Mouse (Mus musculus): Measurements from ENCODE around the gene Gm45799. TPM values are rescaled to one million over a fixed set of nuclear protein-coding genes. Genes with fewer than 3 reads are reported as not detected.
A peak's percentile ranks its signal among the peaks of the same experiment; 100 is the strongest.

The Gm45799 gene
- polyA plus RNA-seq, 1 experiment from 2014 or later: 2.5 TPM

DNA sequence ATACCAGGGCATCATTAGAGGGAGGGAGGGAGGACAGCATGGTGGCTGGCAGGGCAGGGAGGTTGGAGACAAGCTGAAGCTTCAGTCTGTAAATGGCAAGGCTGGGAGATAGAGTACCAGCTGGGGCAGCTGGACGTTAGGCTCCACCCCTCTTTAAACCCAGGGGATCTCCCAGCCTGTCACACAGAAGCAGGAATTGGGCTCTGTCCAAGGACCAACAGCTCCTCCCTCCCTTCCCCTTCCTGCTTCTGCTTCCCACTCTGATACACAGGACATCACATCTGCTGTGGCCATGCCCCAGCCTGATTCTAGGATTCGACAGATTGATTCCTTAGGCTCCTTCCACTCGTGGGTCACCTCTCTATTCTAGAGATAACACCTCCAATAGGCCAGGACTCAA, 11.7 kb upstream of the Gm45799 start:
- no peak overlapping the region for H3K9ac ChIP-seq
- peaks cover 37% of the 10 kb centered on the region for H3K4me1 ChIP-seq
- WGBS: 35% methylated on average over 3 of the region's 3 CpGs
- ATAC-seq (ENCODE audit: low FRiP score): peak; percentile 12; the same call in 1 of the 2 replicates
- H3K4me3 ChIP-seq (replicated peaks): no peak overlapping the region
- H3K36me3 ChIP-seq (replicated peaks): peaks cover 20% of the 10 kb centered on the region
- no peak overlapping the region for H3K4me2 ChIP-seq
- peak overlapping the region; percentile 2; the same call in 1 of the 2 replicates for H3K27ac ChIP-seq
- H3K27me3 ChIP-seq: no peaks in the 10 kb centered on the region
- H3K9me3 ChIP-seq: no peaks in the 10 kb centered on the region

DNA sequence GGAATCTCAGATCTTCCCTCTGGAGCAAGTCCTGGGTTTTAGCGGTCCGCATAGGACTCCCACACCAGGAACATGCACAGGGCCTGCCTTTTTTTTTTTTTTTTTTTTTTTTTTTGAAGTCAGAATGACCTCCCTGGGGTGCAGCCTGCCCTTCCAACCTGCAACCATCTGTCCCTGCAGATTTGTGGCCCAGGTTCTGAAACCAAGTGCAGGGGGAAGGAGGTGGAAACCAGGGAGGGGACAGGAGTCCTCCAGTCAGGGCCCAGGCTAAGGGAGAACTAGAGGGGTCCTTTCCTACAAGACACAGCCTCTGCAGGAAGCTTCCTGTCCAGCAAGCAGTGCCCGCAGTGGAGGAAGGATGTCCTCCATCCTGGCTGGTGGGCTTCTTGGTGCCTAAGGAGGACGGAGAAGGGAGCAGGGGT, 7.8 kb upstream of the Gm45799 start:
- 18% methylated on average over 4 of the region's 4 CpGs for WGBS
- Histone ChIP-seq H3K36me3 (replicated peaks) (peaks cover 20% of the 10 kb centered on the region), H3K4me3 (replicated peaks) (peak overlapping the region; percentile 79), H3K27me3 (no peaks in the 10 kb centered on the region), H3K9ac (peak overlapping the region; percentile 81), H3K27ac (0 out of 2 replicates have a peak overlapping the region, but pooled peaks have one; percentile 25), H3K9me3 (no peaks in the 10 kb centered on the region), H3K4me2 (peak overlapping the region; percentile 61), H3K4me1 (peaks cover 57% of the 10 kb centered on the region)
- ATAC-seq (ENCODE audit: low FRiP score): no peak

DNA sequence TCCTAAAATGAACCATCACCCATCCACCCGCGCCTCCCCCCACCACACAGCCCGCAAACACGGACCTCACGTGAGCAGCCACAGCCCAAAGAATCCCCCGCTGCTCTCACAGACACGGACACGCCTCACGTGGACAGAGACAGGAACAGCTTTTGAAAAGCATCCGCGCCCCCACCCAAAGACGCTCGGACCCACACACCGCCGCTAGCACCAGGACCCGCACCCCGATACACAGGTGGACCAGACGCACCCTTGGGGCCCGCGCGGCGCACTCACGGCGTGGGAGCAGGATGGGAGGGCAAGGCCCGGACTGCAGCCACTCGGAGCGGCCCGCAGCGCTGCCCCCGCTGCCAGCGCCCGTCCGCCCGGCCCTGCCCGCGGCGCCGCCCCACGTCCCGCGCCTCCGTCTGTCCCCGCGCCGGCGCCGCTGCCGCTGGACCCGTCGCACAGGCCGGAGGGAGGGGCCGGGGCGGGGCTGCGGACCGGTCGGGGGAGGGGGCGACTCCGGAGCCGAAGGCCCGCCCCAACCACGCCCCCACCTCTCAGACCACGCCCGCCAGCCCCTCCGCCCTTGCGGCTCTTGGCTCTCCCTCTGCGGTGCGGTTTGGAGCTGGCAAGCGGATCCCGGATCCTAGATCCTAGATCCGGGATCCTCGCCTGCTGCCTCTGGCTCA, 7.1 kb upstream of the Gm45799 start, which contains the start of gene Trim3:
Gene Trim3, minus strand, starts transcription at position 445 of the 674 bp plus-strand sequence.
- Histone ChIP-seq H3K27me3 (no peaks in the 10 kb centered on the region), H3K9ac (peak within 1 kb of the TSS; percentile 81), H3K4me1 (peaks cover 55% of the 10 kb centered on the region), H3K4me2 (peak within 1 kb of the TSS; percentile 61), H3K9me3 (no peaks in the 10 kb centered on the region), H3K36me3 (replicated peaks) (peaks cover 27% of the 10 kb centered on the region), H3K27ac (peak within 1 kb of the TSS; percentile 75), H3K4me3 (replicated peaks) (peak within 1 kb of the TSS; percentile 79)
- peak; percentile 92 for ATAC-seq (ENCODE audit: low FRiP score)
- WGBS: under 1% methylated on average over 48 of the region's 71 CpGs

DNA sequence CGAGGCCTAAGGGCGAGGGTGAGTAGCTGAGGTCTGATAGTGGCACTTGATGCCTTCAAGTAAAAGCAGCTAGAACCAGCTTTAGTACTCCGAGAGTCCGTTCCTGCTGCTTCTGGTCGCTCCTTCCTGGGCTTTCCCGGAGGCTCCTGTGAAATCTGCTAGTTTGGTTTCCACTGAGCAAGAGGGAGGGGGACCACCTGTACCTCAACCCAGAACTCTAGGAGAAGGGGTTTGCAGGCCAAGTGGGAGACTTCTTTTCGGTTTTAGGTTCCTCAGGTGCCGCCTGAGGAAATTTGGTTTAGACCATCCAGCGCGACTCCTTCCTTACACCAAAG, 6.6 kb upstream of the Gm45799 start:
- H3K27ac ChIP-seq: peak overlapping the region; percentile 75; the same call in 1 of the 2 replicates
- no peak for ATAC-seq (ENCODE audit: low FRiP score)

DNA sequence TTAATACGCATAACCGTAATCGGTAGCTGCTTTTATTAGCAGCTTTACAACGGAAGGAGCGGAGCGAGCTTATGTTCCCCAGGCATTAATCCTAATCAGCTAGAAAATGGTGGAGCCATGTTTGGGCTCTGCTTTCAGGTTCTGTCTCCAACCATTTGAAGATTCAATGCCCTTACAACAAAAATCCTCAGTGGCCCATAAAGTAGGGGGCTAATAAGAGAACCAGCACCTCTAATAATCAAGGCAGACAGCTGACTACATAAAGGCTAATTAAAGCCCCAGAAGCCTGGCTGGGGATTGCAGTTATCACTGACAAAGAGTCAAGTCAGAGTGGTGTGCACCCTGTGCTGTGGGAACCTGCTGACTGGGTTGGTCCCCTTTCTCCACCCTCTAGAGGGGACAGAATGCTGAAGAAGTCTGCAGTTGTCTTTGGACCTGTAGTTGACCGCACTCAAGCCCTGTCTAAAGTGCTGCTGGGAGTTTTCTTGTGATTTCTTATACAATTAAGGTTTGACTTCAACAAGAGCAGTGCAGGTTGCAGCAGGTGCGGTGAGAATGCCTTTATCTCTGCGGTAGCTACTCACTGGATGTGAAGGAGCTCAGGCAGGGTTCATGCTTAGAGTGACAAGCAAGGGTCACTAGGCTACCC, 6.0 kb upstream of the Gm45799 start:
- peak overlapping the region; percentile 79 for H3K4me3 ChIP-seq (replicated peaks)
- H3K27me3 ChIP-seq: no peaks in the 10 kb centered on the region
- no peak for ATAC-seq (ENCODE audit: low FRiP score)
- WGBS: 45% methylated on average over 9 of the region's 9 CpGs
- H3K36me3 ChIP-seq (replicated peaks): peaks cover 27% of the 10 kb centered on the region
- peaks cover 48% of the 10 kb centered on the region for H3K4me1 ChIP-seq
- H3K4me2 ChIP-seq: peak overlapping the region; percentile 61
- no peaks in the 10 kb centered on the region for H3K9me3 ChIP-seq
- H3K9ac ChIP-seq: peak overlapping the region; percentile 81; the same call in 1 of the 2 replicates
- H3K27ac ChIP-seq: 0 out of 2 replicates have a peak overlapping the region, but pooled peaks have one; percentile 25

More for the DNA sequence above, 6.6 kb upstream of the Gm45799 start:
- peaks cover 27% of the 10 kb centered on the region for H3K36me3 ChIP-seq (replicated peaks)
- no peaks in the 10 kb centered on the region for H3K27me3 ChIP-seq
- H3K4me3 ChIP-seq (replicated peaks): peak overlapping the region; percentile 79
- WGBS: 8% methylated on average over 10 of the region's 10 CpGs
- H3K4me2 ChIP-seq: peak overlapping the region; percentile 61
- H3K4me1 ChIP-seq: peaks cover 50% of the 10 kb centered on the region
- no peaks in the 10 kb centered on the region for H3K9me3 ChIP-seq
- peak overlapping the region; percentile 81 for H3K9ac ChIP-seq

DNA sequence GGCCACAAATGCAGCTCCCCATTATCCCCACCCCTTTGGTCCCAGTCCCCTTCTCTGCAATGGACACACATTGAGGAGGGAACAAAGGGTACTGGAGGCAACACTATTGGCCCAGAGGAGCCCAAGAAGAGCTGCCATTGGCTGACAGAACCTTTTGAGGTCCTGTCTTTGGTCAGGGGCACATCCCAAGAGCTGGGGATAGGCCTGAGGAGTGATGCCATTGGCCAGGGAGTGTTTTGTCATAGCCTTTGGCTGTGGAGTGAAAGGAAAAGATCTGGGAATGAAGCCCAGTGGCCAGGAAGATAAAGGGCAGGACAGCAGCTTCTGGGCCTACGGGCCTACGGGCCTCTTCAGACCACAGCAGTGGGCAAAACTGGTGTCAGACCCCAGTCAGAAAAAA, 4.6 kb upstream of the Gm45799 start:
- Histone ChIP-seq H3K4me1 (peaks cover 47% of the 10 kb centered on the region), H3K27me3 (no peaks in the 10 kb centered on the region), H3K9me3 (no peaks in the 10 kb centered on the region), H3K4me2 (no peak overlapping the region), H3K9ac (no peak overlapping the region), H3K36me3 (replicated peaks) (peaks cover 27% of the 10 kb centered on the region), H3K4me3 (replicated peaks) (no peak overlapping the region), H3K27ac (no peak overlapping the region)
- WGBS: 100% methylated on average over 2 of the region's 2 CpGs
- no peak for ATAC-seq (ENCODE audit: low FRiP score)

DNA sequence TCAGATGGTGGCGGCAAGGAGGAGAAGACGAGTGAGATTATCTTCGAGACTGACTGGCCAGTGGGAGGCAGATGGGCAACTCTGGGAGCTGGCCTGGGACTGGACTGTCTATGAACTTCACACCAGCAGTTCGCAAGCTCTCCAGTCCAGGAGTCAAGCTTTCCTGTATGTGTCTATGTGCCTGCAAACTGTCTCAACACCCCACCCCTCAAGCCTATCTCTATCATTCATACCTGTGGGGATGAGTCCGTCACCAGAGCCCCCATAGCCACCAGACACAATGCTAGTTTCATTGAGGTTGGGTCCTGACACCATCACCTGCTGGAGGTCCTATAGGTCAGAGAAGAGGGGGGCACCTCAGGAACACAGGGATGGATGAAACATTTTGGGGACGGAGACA, 1.6 kb upstream of the Gm45799 start:
- Histone ChIP-seq H3K4me2 (no peak overlapping the region), H3K27me3 (no peaks in the 10 kb centered on the region), H3K9ac (no peak overlapping the region), H3K36me3 (replicated peaks) (peaks cover 34% of the 10 kb centered on the region), H3K4me1 (peaks cover 40% of the 10 kb centered on the region), H3K4me3 (replicated peaks) (no peak overlapping the region), H3K9me3 (no peaks in the 10 kb centered on the region), H3K27ac (no peak overlapping the region)
- ATAC-seq (ENCODE audit: low FRiP score): no peak
- 89% methylated on average over 6 of the region's 6 CpGs for WGBS

DNA sequence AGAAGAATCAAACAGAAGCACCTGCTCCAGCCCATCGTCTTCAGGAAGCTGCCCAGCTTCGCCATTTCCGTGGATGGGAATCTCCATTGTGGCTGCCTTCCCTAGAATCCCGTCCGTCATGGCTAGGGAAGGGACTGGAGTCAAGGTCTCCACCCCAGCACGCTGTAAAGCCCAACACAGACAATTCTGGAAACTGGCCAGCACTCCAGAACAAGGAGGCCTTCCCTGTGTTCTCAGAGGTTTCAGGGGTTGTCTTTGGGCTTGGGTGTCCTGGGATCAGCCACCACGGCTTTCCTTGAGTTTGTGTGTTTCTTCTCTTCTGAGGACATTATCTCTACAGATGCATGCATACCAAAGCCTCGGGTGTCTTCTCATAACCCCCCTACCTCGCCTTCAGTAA, 1.0 kb upstream of the Gm45799 start:
- H3K27me3 ChIP-seq: no peaks in the 10 kb centered on the region
- peak overlapping the region; percentile 71 for H3K4me3 ChIP-seq (replicated peaks)
- ATAC-seq (ENCODE audit: low FRiP score): no peak
- H3K9me3 ChIP-seq: no peaks in the 10 kb centered on the region
- WGBS: 75% methylated on average over 9 of the region's 9 CpGs
- H3K27ac ChIP-seq: no peak overlapping the region
- H3K36me3 ChIP-seq (replicated peaks): peaks cover 35% of the 10 kb centered on the region
- peak overlapping the region; percentile 74 for H3K9ac ChIP-seq
- H3K4me2 ChIP-seq: peak overlapping the region; percentile 77
- H3K4me1 ChIP-seq: peaks cover 35% of the 10 kb centered on the region

DNA sequence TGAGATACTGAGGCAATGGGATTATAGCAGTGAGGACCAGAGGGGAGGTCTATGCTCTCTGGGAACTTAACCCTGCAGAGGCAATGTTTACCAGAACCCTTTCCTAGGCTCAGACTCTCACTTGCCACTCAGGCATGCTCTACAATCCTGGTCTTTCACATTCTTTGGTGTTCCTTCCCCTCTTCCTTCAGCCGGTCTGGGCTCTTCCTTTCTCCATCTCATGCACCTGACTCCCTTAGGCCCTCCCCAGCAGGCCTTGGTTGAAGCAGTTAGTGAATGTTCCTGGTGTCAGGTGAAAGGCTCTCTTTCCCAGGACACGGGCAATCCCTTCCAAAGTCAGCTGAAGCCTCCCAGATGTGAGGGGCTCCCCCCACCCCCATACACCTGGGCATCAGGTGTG, 596 bp upstream of the Gm45799 start, which contains the start of gene Timm10b:
Gene Timm10b, plus strand, starts transcription at position 301 of the 400 bp plus-strand sequence.
- Histone ChIP-seq H3K27ac (peak within 1 kb of the TSS; percentile 79), H3K9me3 (no peaks in the 10 kb centered on the region), H3K4me2 (peak within 1 kb of the TSS; percentile 77), H3K4me3 (replicated peaks) (peak within 1 kb of the TSS; percentile 71), H3K36me3 (replicated peaks) (peaks cover 35% of the 10 kb centered on the region), H3K27me3 (no peaks in the 10 kb centered on the region), H3K9ac (peak within 1 kb of the TSS; percentile 77), H3K4me1 (peaks cover 30% of the 10 kb centered on the region)
- WGBS: 9% methylated on average over 2 of the region's 2 CpGs
- ATAC-seq (ENCODE audit: low FRiP score): no peak

DNA sequence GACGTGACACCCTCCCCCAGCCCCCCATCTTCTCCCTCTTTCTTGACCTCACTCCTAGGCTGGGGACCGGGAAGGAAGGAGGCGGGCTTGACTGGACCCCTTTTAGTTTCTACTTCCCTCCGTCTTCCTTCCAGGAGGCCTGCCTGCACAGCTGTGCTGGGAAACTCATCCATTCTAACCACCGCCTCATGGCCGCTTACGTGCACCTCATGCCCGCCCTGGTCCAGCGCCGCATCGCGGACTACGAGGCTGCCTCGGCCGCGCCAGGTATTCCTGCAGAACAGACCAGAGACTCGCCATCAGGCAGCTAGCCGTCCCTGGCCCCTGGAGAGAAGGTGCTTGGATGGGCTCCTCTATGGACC, 523 bp downstream of the Gm45799 start:
- ATAC-seq (ENCODE audit: low FRiP score): no peak; the same call in 1 of the 2 replicates
- H3K4me3 ChIP-seq (replicated peaks): peak overlapping the region; percentile 71
- H3K9ac ChIP-seq: peak overlapping the region; percentile 77
- H3K27me3 ChIP-seq: no peaks in the 10 kb centered on the region
- peak overlapping the region; percentile 79 for H3K27ac ChIP-seq
- peaks cover 21% of the 10 kb centered on the region for H3K4me1 ChIP-seq
- no peaks in the 10 kb centered on the region for H3K9me3 ChIP-seq
- peak overlapping the region; percentile 77 for H3K4me2 ChIP-seq
- peaks cover 31% of the 10 kb centered on the region for H3K36me3 ChIP-seq (replicated peaks)
- 0% methylated on average over 18 of the region's 18 CpGs for WGBS

DNA sequence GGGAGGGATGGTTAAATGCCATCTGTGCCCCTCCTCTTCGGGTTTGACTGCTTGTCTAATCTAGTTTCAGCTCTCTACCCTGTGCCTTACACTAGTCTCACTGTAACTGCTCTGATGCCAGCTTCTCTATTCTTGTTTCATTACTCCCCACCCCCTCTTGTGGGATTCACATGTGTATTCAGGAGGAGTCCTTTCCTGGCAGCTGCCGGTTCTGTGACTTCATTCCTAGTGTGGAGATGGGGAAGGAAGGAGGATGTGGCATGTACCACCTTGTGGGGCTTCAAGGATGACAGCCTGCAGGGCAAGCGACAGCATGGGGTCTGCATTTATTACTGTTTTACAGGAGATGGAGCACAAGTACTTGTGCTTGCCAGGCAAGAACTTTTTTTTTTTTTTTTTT, 1.6 kb downstream of the Gm45799 start:
- WGBS: 86% methylated on average over 3 of the region's 3 CpGs
- no peaks in the 10 kb centered on the region for H3K27me3 ChIP-seq
- no peak for ATAC-seq (ENCODE audit: low FRiP score)
- peaks cover 21% of the 10 kb centered on the region for H3K36me3 ChIP-seq (replicated peaks)
- no peak overlapping the region for H3K27ac ChIP-seq
- no peak overlapping the region for H3K9ac ChIP-seq
- 0 out of 2 replicates have a peak overlapping the region, but pooled peaks have one; percentile 4 for H3K4me2 ChIP-seq
- peak overlapping the region; percentile 2; the same call in 1 of the 2 replicates for H3K4me3 ChIP-seq (replicated peaks)
- H3K4me1 ChIP-seq: peaks cover 21% of the 10 kb centered on the region
- H3K9me3 ChIP-seq: no peaks in the 10 kb centered on the region

DNA sequence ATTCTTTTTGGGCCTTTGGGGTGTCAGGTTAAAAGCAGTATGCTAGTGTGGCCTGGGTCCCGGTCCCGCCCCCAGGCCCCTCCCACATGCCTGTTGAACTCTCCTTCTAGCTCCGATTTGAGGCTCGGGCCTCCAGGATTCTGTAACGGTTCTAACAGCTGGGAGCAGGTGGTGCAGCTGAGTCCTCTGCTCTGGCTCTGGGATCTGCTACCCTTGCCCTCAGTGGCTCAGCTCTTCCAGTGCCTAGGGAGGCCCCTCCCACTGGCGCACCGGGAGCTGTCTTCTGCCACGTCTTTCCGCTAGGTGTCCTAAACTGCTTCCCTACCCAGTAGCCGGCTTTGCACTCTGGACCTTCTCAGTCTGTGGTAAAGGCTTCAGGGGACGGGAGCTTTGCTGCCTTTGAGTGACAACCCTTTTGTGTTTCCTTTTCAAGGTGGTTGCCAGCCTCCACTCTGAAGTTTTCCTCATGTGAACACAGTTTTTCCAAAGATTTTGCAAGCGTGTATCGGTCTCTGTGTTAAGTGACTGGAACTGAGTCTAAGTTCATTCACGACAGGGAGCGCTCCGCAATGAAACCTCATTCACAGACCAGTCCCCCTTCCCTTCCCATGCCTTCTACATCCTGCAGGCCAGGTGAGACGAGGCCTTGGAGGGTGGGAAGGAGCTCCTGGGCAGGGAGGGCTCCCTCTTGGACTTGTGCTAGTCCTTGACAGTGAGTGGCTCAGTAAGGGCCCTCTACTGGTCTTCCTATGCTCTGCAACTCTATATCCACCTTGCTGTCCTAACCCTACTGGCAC, 10.5 kb downstream of the Gm45799 start, which contains the start of gene Dnhd1:
Gene Dnhd1, plus strand, starts transcription at position 189 of the 797 bp plus-strand sequence.
- WGBS: 3% methylated on average over 17 of the region's 17 CpGs
- ATAC-seq (ENCODE audit: low FRiP score): peak; percentile 91
- Histone ChIP-seq H3K9ac (peak within 1 kb of the TSS; percentile 48), H3K27me3 (no peaks in the 10 kb centered on the region), H3K4me3 (replicated peaks) (peak within 1 kb of the TSS; percentile 38), H3K4me2 (peak within 1 kb of the TSS; percentile 62), H3K27ac (0 out of 2 replicates have a peak within 1 kb of the TSS, but pooled peaks have one; percentile 50), H3K4me1 (peaks cover 11% of the 10 kb centered on the region), H3K9me3 (no peaks in the 10 kb centered on the region), H3K36me3 (replicated peaks) (no peaks in the 10 kb centered on the region)
